Mouse (Mus musculus) ES-E14 (cell line): ENCODE measurements around the gene Hs2st1. TPM values are rescaled to one million over a fixed set of nuclear protein-coding genes. Genes with fewer than 3 reads are reported as not detected.

Experiments
- DNase-seq: peaks from one replicate; pipeline ENCODE4 v3.0.0-alpha.2; 2013; ENCODE audit warnings: low read depth, low spot score
- H3K27ac ChIP-seq: 2 replicates; pipeline ENCODE4 v1.5.1; 2012; ENCODE audit warnings: low read depth, mild to moderate bottlenecking, low read length, moderate library complexity, mixed read lengths; ENCODE audit not compliant: poor library complexity, insufficient read depth, severe bottlenecking
- H3K36me3 ChIP-seq: 2 replicates; pipeline ENCODE4 v1.6.1; 2012; ENCODE audit warnings: mild to moderate bottlenecking, low read length, moderate library complexity, mixed read lengths; ENCODE audit not compliant: control insufficient read depth, poor library complexity, insufficient read depth, severe bottlenecking
- H3K4me1 ChIP-seq, 2 experiments: fragments of 150-350 bp in 1 of 2; sonication (generic) in 1 of 2; 2 replicates each; pipeline ENCODE4 v1.6.1; 2012; ENCODE audit warnings: low read length in 2 of 2, mild to moderate bottlenecking in 1 of 2, mixed read lengths in 1 of 2; ENCODE audit not compliant: control insufficient read depth in 2 of 2, insufficient read depth in 2 of 2, poor library complexity in 1 of 2
- H3K4me3 ChIP-seq, 2 experiments: fragments of 150-350 bp in 1 of 2; sonication (generic) in 1 of 2; 2 replicates each; pipeline ENCODE4 v1.5.1; 2012; ENCODE audit warnings: low read length in 2 of 2, low read depth in 1 of 2, mild to moderate bottlenecking in 1 of 2, mixed read lengths in 1 of 2; ENCODE audit not compliant: insufficient read depth in 1 of 2, poor library complexity in 1 of 2, severe bottlenecking in 1 of 2
- H3K9ac ChIP-seq: 2 replicates; pipeline ENCODE4 v1.6.1; 2012; ENCODE audit warnings: low read depth, mild to moderate bottlenecking, low read length, mixed read lengths; ENCODE audit not compliant: poor library complexity, insufficient read depth, severe bottlenecking
- H3K9me3 ChIP-seq: fragments of 150-350 bp; sonication (generic); 2 replicates; pipeline ENCODE4 v1.6.1; 2012; ENCODE audit warnings: low read depth, mild to moderate bottlenecking, low read length; ENCODE audit not compliant: control insufficient read depth, insufficient read depth
- CHD2 ChIP-seq: IDR thresholded peaks from 2 replicates; pipeline ENCODE4 v1.6.1; 2014; ENCODE audit warnings: mild to moderate bottlenecking, low read depth, low read length, inconsistent platforms
- HCFC1 ChIP-seq: IDR thresholded peaks from 2 replicates; pipeline ENCODE4 v1.6.1; 2012; ENCODE audit warnings: low read length, inconsistent platforms, borderline replicate concordance; ENCODE audit not compliant: insufficient read depth
- MAFK ChIP-seq: IDR thresholded peaks from 2 replicates; pipeline ENCODE4 v1.6.1; 2014; ENCODE audit warnings: mild to moderate bottlenecking, low read depth, low read length, inconsistent platforms; ENCODE audit not compliant: insufficient read depth
- ZC3H11A ChIP-seq: IDR thresholded peaks from 2 replicates; pipeline ENCODE4 v1.6.1; 2012; ENCODE audit warnings: low read depth, mild to moderate bottlenecking, inconsistent platforms, low read length, borderline replicate concordance
- ZNF384 ChIP-seq: IDR thresholded peaks from 2 replicates; pipeline ENCODE4 v1.6.1; 2012; ENCODE audit warnings: low read depth, low read length, inconsistent platforms
- in situ Hi-C, 2 experiments: fragments of 600-800 bp; cut with MboI; formaldehyde crosslinking; loops; one replicate each; pipeline ENCODE4 v1.15.1; 2025; ENCODE audit warnings: low sequenced_read_pairs in 2 of 2, inconsistent platforms in 1 of 2; ENCODE audit not compliant: unreplicated experiment in 2 of 2
- total RNA-seq: library from RNA; depleted of rRNA; stranded (reverse); fragments of 300-350 nt; gene quantifications from 2 replicates; pipeline ENCODE4 v1.2.3, GENCODE M21; 2012

The Hs2st1 gene
- total RNA-seq, 1 experiment: 29.9 TPM

- TF ChIP-seq ZNF384: no peak
- no peak for TF ChIP-seq CHD2
- TF ChIP-seq ZC3H11A: no peak
- TF ChIP-seq MAFK: no peak
- no peak for TF ChIP-seq HCFC1
- H3K9me3 ChIP-seq: no peaks in the 10 kb centered on the region
- H3K4me3 ChIP-seq: no peak overlapping the region
- no peaks in the 10 kb centered on the region for H3K36me3 ChIP-seq
- DNase-seq: no peak
- H3K9ac ChIP-seq: no peak overlapping the region
- H3K27ac ChIP-seq: no peak overlapping the region
- peaks cover 0 to 2% of the 10 kb centered on the region in 2 experiments; a peak in 1 of 4 replicates for H3K4me1 ChIP-seq
- in situ Hi-C loops: no loop called here
Measured at GRCm38 (mm10) chr3:144540805-144541204, 29.2 kb downstream of the Hs2st1 start.

GRCm38 (mm10) chr3:144539051-144539450 lies 30.9 kb downstream of the Hs2st1 start:
- H3K27ac ChIP-seq: no peak overlapping the region
- H3K9ac ChIP-seq: no peak overlapping the region
- H3K36me3 ChIP-seq: no peaks in the 10 kb centered on the region
- H3K4me3 ChIP-seq: no peak overlapping the region
- TF ChIP-seq ZNF384 (no peak), CHD2 (no peak), MAFK (no peak), ZC3H11A (no peak), HCFC1 (no peak)
- DNase-seq: no peak
- in situ Hi-C loops: no loop called here
- no peaks in the 10 kb centered on the region for H3K9me3 ChIP-seq
- H3K4me1 ChIP-seq: peaks cover 2 to 4% of the 10 kb centered on the region in 2 experiments; a peak in 1 of 4 replicates

GRCm38 (mm10) chr3:144537078-144537855 lies 32.7 kb downstream of the Hs2st1 start:
- Histone ChIP-seq H3K4me3 (no peak overlapping the region), H3K9ac (no peak overlapping the region), H3K36me3 (no peaks in the 10 kb centered on the region), H3K4me1 (peaks cover 2 to 4% of the 10 kb centered on the region in 2 experiments; a peak in 1 of 4 replicates), H3K27ac (no peak overlapping the region), H3K9me3 (no peaks in the 10 kb centered on the region)
- in situ Hi-C loops: no loop called here
- DNase-seq: no peak
- TF ChIP-seq CHD2: no peak
- no peak for TF ChIP-seq ZC3H11A
- TF ChIP-seq HCFC1: no peak
- TF ChIP-seq ZNF384: no peak
- no peak for TF ChIP-seq MAFK

GRCm38 (mm10) chr3:144535056-144535455 lies 34.9 kb downstream of the Hs2st1 start:
- no peak for DNase-seq
- H3K36me3 ChIP-seq: no peaks in the 10 kb centered on the region
- H3K4me3 ChIP-seq: no peak overlapping the region
- no peak overlapping the region for H3K27ac ChIP-seq
- no peaks in the 10 kb centered on the region for H3K9me3 ChIP-seq
- no peak overlapping the region for H3K9ac ChIP-seq
- peaks cover 2 to 4% of the 10 kb centered on the region in 2 experiments; a peak in 1 of 4 replicates for H3K4me1 ChIP-seq
- in situ Hi-C loops: no loop called here
- TF ChIP-seq ZNF384: no peak
- no peak for TF ChIP-seq ZC3H11A
- TF ChIP-seq HCFC1: no peak
- TF ChIP-seq CHD2: no peak
- no peak for TF ChIP-seq MAFK
